Mouse (Mus musculus) liver, embryonic 14.5 days (tissue): ENCODE measurements around the gene Abhd5.

Source experiments
- CTCF ChIP-seq: IDR thresholded peaks from 2 replicates; pipeline ENCODE4 v1.5.1; 2016; ENCODE audit warnings: antibody characterized with exemption, low read depth, control low read depth
- EP300 ChIP-seq: IDR thresholded peaks from 2 replicates; pipeline ENCODE4 v1.6.1; 2016; ENCODE audit warnings: antibody characterized with exemption, low read depth

DNA sequence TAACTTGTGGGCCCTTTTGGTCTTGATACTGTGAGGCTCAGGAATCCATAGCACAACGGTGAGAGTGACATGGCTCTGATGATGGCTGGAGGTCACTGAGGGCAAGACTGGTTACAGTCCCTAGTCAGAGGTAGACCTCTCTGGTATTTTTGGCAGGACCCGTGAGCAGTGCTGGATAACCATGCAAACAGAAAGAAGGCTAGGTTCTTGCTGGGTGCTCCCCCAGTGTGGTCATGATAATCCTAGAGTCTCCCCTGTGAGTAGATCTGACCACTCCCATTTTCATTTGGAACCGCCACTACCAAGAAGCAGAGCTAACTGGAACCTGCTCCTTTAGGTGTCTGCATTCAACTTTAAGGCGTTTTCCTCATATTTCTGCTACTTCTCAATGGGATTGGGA is 1.5 kb downstream of the Abhd5 start:
- TF ChIP-seq CTCF (no peak), EP300 (no peak)
